Comparison of ENCODE assay signal across 18 mouse cellular contexts in genomic region chr16:63650760-63651159, GRCm38 (mm10).
"Had no signal": no experiment of that assay in that cellular context is flagged by ENCODE, and none has a peak within 500 bp of the region (broad histone marks: within the 10 kb centered on the region; RNA-seq: fewer than 3 reads in every experiment).

No protein-coding gene starts in this region.

- H3K4me1 ChIP-seq: midbrain, embryonic 10.5 days; midbrain, embryonic 12.5 days; neural tube, embryonic 13.5 days; neural tube, embryonic 15.5 days had no signal

- DNase-seq: lung, embryonic 14.5 days; lung, postnatal 10 days; lung, postnatal 4 days; midbrain, embryonic 14.5 days; retina, postnatal 1 day; right cerebral cortex, adult 18-20 months; right cerebral cortex, postnatal 25 days; right cerebral cortex, postnatal 4 days; spleen, adult 18-20 months; thymus, adult 18-20 months; thymus, postnatal 14 days; thymus, postnatal 36 days had no signal

- H3K36me3 ChIP-seq: midbrain, embryonic 10.5 days; midbrain, embryonic 12.5 days; neural tube, embryonic 13.5 days; neural tube, embryonic 15.5 days had no signal

- H3K4me2 ChIP-seq: lung, embryonic 14.5 days; midbrain, embryonic 12.5 days; neural tube, embryonic 13.5 days; neural tube, embryonic 15.5 days had no signal

- H3K9me3 ChIP-seq: midbrain, embryonic 10.5 days; midbrain, embryonic 12.5 days; neural tube, embryonic 13.5 days; neural tube, embryonic 15.5 days had no signal

- H3K27ac ChIP-seq: midbrain, embryonic 10.5 days; midbrain, embryonic 12.5 days; neural tube, embryonic 13.5 days; neural tube, embryonic 15.5 days had no signal

- H3K4me3 ChIP-seq: midbrain, embryonic 10.5 days; midbrain, embryonic 12.5 days; myocyte; neural tube, embryonic 13.5 days; neural tube, embryonic 15.5 days had no signal

- H3K9ac ChIP-seq: lung, embryonic 14.5 days; midbrain, embryonic 12.5 days; neural tube, embryonic 13.5 days; neural tube, embryonic 15.5 days had no signal

- H3K27me3 ChIP-seq: midbrain, embryonic 12.5 days; neural tube, embryonic 15.5 days had no signal

- ATAC-seq: midbrain, embryonic 16.5 days had no signal
